Mouse (Mus musculus): ENCODE results near the gene Phyh. TPM values are rescaled to one million over a fixed set of nuclear protein-coding genes. Genes with fewer than 3 reads are reported as not detected.

Phyh gene
- polyA plus RNA-seq, 1 experiment = 403 TPM

GRCm38 (mm10) chr2:4900624-4901023 is 18.2 kb upstream of the Phyh start:
- no peak for TF ChIP-seq POLR2A (IDR thresholded peaks at IDR 0.05; ENCODE audit: low read depth, low read length)
- no peak for TF ChIP-seq CTCF (conservative IDR thresholded peaks at IDR 0.05; ENCODE audit: insufficient read depth, insufficient read length, low read depth, low read length)
- no peak overlapping the region; the same call in 1 of the 2 replicates for H3K27ac ChIP-seq (ENCODE audit: insufficient read depth, low read depth, low read length)
- 67% methylated on average over 6 of the region's 6 CpGs for WGBS
- no peak overlapping the region for H3K4me3 ChIP-seq (ENCODE audit: insufficient read depth, low read depth, low read length)
- peak; percentile 74 for DNase-seq
- peaks cover 4% of the 10 kb centered on the region; the same call in 1 of the 2 replicates for H3K4me1 ChIP-seq (ENCODE audit: control insufficient read depth, insufficient read depth, low read length)
- no peaks in the 10 kb centered on the region for H3K27me3 ChIP-seq (replicated peaks; ENCODE audit: control insufficient read depth, insufficient read depth, low read length)
- peaks cover 3% of the 10 kb centered on the region for H3K36me3 ChIP-seq (ENCODE audit: control insufficient read depth, insufficient read depth, low read length)

- peaks cover 4% of the 10 kb centered on the region; the same call in 1 of the 2 replicates for H3K4me1 ChIP-seq (ENCODE audit: control insufficient read depth, insufficient read depth, low read length)
- no peak overlapping the region for H3K4me3 ChIP-seq (ENCODE audit: insufficient read depth, low read depth, low read length)
- DNase-seq = peak; percentile 71
- peak overlapping the region; percentile 81 for H3K27ac ChIP-seq (ENCODE audit: insufficient read depth, low read depth, low read length)
- no peaks in the 10 kb centered on the region for H3K27me3 ChIP-seq (replicated peaks; ENCODE audit: control insufficient read depth, insufficient read depth, low read length)
- peaks cover 9% of the 10 kb centered on the region for H3K36me3 ChIP-seq (ENCODE audit: control insufficient read depth, insufficient read depth, low read length)
- 65% methylated on average over 5 of the region's 5 CpGs for WGBS
- TF ChIP-seq CTCF (conservative IDR thresholded peaks at IDR 0.05; ENCODE audit: insufficient read depth, insufficient read length, low read depth, low read length) (no peak), POLR2A (IDR thresholded peaks at IDR 0.05; ENCODE audit: low read depth, low read length) (no peak)
Measured at GRCm38 (mm10) chr2:4902346-4902745, 16.5 kb upstream of the Phyh start.

DNA sequence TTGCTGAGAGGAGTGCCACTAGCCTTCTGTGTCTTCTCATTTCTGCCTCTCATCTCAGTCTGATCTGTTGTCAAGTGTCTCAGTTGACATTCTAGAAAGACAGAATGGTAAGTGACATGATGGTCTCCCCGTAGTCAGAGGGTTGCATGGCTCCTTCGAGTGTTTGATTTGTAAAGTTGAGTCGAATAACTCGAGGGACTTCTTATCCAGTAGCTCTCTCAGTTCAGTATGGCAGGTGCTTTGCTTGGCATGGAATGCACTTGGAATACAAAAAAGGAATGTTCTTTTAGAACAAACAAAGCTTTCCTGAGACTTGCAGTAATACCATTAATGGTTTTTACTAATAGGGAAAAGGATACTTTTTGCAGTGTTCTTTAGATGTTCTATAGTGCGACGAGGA is 11.7 kb upstream of the Phyh start:
- peaks cover 7% of the 10 kb centered on the region for H3K36me3 ChIP-seq (ENCODE audit: control insufficient read depth, insufficient read depth, low read length)
- TF ChIP-seq POLR2A (IDR thresholded peaks at IDR 0.05; ENCODE audit: low read depth, low read length) (no peak), CTCF (conservative IDR thresholded peaks at IDR 0.05; ENCODE audit: insufficient read depth, insufficient read length, low read depth, low read length) (no peak)
- H3K27ac ChIP-seq (ENCODE audit: insufficient read depth, low read depth, low read length) = no peak overlapping the region
- 93% methylated on average over 6 of the region's 6 CpGs for WGBS
- H3K4me3 ChIP-seq (ENCODE audit: insufficient read depth, low read depth, low read length) = no peak overlapping the region
- H3K27me3 ChIP-seq (replicated peaks; ENCODE audit: control insufficient read depth, insufficient read depth, low read length) = no peaks in the 10 kb centered on the region
- peaks cover 9% of the 10 kb centered on the region; the same call in 1 of the 2 replicates for H3K4me1 ChIP-seq (ENCODE audit: control insufficient read depth, insufficient read depth, low read length)
- DNase-seq = no peak

GRCm38 (mm10) chr2:4907916-4908315 is 10.9 kb upstream of the Phyh start:
- 85% methylated on average over 7 of the region's 7 CpGs for WGBS
- no peak for DNase-seq
- peaks cover 7% of the 10 kb centered on the region for H3K36me3 ChIP-seq (ENCODE audit: control insufficient read depth, insufficient read depth, low read length)

DNA sequence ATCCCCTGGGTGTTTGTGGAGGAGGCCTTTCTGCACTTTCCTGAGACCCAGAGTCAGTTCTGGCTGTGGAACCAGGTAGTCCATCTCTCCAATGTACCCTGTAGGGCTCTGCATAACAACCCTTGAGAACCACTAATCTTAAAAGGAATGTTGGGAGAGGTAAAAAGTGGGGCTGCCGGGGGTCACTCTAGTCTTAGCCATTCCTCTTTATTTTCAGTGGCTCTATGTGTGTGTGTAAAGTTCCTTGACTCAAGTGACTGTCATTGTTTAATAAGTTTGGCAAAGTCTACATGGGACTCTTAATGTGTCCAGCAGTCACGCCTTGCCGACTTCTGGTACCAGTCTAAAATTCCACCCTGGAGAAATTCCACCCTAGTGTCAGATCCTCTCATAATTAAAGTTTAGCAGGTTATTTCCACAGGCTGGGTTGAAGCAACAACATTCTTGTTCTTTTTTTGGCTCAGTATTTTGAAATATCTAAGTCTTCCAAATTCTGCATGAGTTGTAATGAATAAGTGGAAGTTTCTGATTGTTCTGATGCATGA is 10.0 kb upstream of the Phyh start:
- 37% methylated on average over 3 of the region's 3 CpGs for WGBS
- H3K27me3 ChIP-seq (replicated peaks; ENCODE audit: control insufficient read depth, insufficient read depth, low read length) = no peaks in the 10 kb centered on the region
- peak; percentile 68 for DNase-seq
- H3K4me1 ChIP-seq (ENCODE audit: control insufficient read depth, insufficient read depth, low read length) = peaks cover 7% of the 10 kb centered on the region; the same call in 1 of the 2 replicates
- H3K36me3 ChIP-seq (ENCODE audit: control insufficient read depth, insufficient read depth, low read length) = peaks cover 7% of the 10 kb centered on the region
- TF ChIP-seq CTCF (conservative IDR thresholded peaks at IDR 0.05; ENCODE audit: insufficient read depth, insufficient read length, low read depth, low read length) (no peak), POLR2A (IDR thresholded peaks at IDR 0.05; ENCODE audit: low read depth, low read length) (no peak)
- no peak overlapping the region for H3K4me3 ChIP-seq (ENCODE audit: insufficient read depth, low read depth, low read length)
- peak overlapping the region; percentile 69; the same call in 1 of the 2 replicates for H3K27ac ChIP-seq (ENCODE audit: insufficient read depth, low read depth, low read length)

More at GRCm38 (mm10) chr2:4907916-4908315, 10.9 kb upstream of the Phyh start:
- peaks cover 7% of the 10 kb centered on the region; the same call in 1 of the 2 replicates for H3K4me1 ChIP-seq (ENCODE audit: control insufficient read depth, insufficient read depth, low read length)
- no peak overlapping the region for H3K27ac ChIP-seq (ENCODE audit: insufficient read depth, low read depth, low read length)
- no peaks in the 10 kb centered on the region for H3K27me3 ChIP-seq (replicated peaks; ENCODE audit: control insufficient read depth, insufficient read depth, low read length)
- TF ChIP-seq CTCF (conservative IDR thresholded peaks at IDR 0.05; ENCODE audit: insufficient read depth, insufficient read length, low read depth, low read length) (no peak), POLR2A (IDR thresholded peaks at IDR 0.05; ENCODE audit: low read depth, low read length) (no peak)
- H3K4me3 ChIP-seq (ENCODE audit: insufficient read depth, low read depth, low read length) = no peak overlapping the region

DNA sequence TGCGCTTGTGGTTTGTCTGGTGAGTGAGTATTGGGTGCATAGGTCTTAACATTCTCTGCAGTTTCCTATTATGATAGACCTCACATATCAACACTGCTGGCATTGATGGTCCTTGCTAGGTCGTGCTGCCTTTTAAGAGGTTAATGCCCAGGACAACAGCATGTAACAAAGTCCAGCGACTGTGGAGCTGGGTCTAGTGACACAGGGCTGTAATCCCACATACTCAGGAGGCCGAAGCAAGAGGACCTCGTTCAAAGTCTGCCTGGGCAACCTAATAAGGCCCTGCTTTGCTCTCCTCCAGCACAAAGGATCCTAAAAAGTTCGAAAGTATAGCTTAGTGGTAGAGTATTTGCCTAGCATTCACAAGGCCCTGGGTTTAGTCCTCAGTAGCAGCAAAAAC is 8.9 kb upstream of the Phyh start:
- H3K36me3 ChIP-seq (ENCODE audit: control insufficient read depth, insufficient read depth, low read length) = peaks cover 7% of the 10 kb centered on the region
- 60% methylated on average over 6 of the region's 6 CpGs for WGBS
- TF ChIP-seq POLR2A (IDR thresholded peaks at IDR 0.05; ENCODE audit: low read depth, low read length) (no peak), CTCF (conservative IDR thresholded peaks at IDR 0.05; ENCODE audit: insufficient read depth, insufficient read length, low read depth, low read length) (no peak)
- peak overlapping the region; percentile 69; the same call in 1 of the 2 replicates for H3K27ac ChIP-seq (ENCODE audit: insufficient read depth, low read depth, low read length)
- H3K4me1 ChIP-seq (ENCODE audit: control insufficient read depth, insufficient read depth, low read length) = peaks cover 7% of the 10 kb centered on the region; the same call in 1 of the 2 replicates
- DNase-seq = peak; percentile 71
- no peaks in the 10 kb centered on the region for H3K27me3 ChIP-seq (replicated peaks; ENCODE audit: control insufficient read depth, insufficient read depth, low read length)
- H3K4me3 ChIP-seq (ENCODE audit: insufficient read depth, low read depth, low read length) = no peak overlapping the region

- peaks cover 7% of the 10 kb centered on the region; the same call in 1 of the 2 replicates for H3K4me1 ChIP-seq (ENCODE audit: control insufficient read depth, insufficient read depth, low read length)
- WGBS = 72% methylated on average over 4 of the region's 4 CpGs
- TF ChIP-seq POLR2A (IDR thresholded peaks at IDR 0.05; ENCODE audit: low read depth, low read length) (no peak), CTCF (conservative IDR thresholded peaks at IDR 0.05; ENCODE audit: insufficient read depth, insufficient read length, low read depth, low read length) (no peak)
- peaks cover 6% of the 10 kb centered on the region for H3K36me3 ChIP-seq (ENCODE audit: control insufficient read depth, insufficient read depth, low read length)
- DNase-seq = no peak
- H3K4me3 ChIP-seq (ENCODE audit: insufficient read depth, low read depth, low read length) = no peak overlapping the region
- H3K27me3 ChIP-seq (replicated peaks; ENCODE audit: control insufficient read depth, insufficient read depth, low read length) = no peaks in the 10 kb centered on the region
- H3K27ac ChIP-seq (ENCODE audit: insufficient read depth, low read depth, low read length) = no peak overlapping the region
Measured at GRCm38 (mm10) chr2:4910521-4910920, 8.3 kb upstream of the Phyh start.

All from kidney, adult 2 months (tissue).